Mouse (Mus musculus) hematopoietic stem cell, adult 5-6 weeks (primary cell): ENCODE data around the gene Pitpna. TPM values are rescaled to one million over a fixed set of nuclear protein-coding genes. Genes with fewer than 3 reads are reported as not detected.
"Not testable (repeated sequence)": the region's sequence is repeated elsewhere in the genome, so short reads cannot be mapped to it uniquely, and the experiment has no call there.

Source experiments
- ATAC-seq, 2 experiments: fragments of 125-278 bp in 1 of 2; replicated peaks in 1 of 2; 2 replicates each; pipeline ENCODE4 v1.8.0; 2016 to 2017; ENCODE audit warnings: inconsistent platforms in 2 of 2, mild to moderate bottlenecking in 2 of 2, moderate number of reproducible peaks in 2 of 2, low read depth in 1 of 2, moderate TSS enrichment in 1 of 2; ENCODE audit not compliant: low FRiP score in 2 of 2, poor library complexity in 2 of 2, severe bottlenecking in 2 of 2, insufficient read depth in 1 of 2, low TSS enrichment in 1 of 2
- total RNA-seq: library from RNA; stranded (forward); fragments of 172-1452, 232-1000 nt; gene quantifications from 2 replicates; pipeline ENCODE4 v1.2.3, GENCODE M21; 2017

The Pitpna gene
- 55.5 and 98.3 TPM in 2 replicates for total RNA-seq

DNA sequence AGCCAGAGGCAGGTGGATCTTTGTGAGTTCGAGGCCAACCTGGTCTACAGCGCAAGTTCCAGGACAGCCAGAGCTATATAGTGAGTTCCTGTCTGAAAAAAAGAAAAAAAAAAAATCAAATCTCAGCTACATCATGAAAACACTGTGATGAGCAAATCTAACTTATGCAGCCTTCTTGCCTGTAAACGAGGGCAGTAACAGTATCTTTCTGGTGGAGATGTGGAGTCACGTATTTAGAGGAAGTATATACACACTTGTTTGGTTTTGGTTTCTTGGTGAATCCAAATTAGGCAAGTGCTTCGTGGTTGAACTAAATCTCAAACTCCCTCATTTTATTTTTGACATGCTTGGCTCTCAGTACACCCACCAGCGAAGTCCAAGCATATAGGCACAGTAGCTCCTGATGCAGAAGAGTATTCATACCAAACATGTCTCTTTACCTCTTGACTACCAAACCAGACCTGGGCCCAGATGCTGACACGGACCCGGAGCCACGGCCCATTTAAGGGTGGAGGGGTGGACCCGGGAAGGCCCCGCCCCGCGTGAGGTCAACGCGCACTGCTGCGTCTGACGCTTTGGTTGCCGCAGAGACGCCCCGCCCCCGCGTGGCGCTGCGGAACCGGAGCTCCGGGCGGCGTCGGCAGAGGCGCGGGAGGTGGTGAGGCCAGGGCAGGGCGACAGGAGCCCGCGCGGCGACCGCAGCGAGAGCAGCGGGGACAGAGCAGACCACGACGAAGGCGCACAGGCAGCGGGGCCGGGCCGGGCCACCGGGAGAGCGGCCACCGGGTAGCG is at the start of gene Pitpna:
Gene Pitpna, plus strand, starts transcription at position 605 of the 792 bp plus-strand sequence.
- ATAC-seq: peak; percentile 89 to 93

DNA sequence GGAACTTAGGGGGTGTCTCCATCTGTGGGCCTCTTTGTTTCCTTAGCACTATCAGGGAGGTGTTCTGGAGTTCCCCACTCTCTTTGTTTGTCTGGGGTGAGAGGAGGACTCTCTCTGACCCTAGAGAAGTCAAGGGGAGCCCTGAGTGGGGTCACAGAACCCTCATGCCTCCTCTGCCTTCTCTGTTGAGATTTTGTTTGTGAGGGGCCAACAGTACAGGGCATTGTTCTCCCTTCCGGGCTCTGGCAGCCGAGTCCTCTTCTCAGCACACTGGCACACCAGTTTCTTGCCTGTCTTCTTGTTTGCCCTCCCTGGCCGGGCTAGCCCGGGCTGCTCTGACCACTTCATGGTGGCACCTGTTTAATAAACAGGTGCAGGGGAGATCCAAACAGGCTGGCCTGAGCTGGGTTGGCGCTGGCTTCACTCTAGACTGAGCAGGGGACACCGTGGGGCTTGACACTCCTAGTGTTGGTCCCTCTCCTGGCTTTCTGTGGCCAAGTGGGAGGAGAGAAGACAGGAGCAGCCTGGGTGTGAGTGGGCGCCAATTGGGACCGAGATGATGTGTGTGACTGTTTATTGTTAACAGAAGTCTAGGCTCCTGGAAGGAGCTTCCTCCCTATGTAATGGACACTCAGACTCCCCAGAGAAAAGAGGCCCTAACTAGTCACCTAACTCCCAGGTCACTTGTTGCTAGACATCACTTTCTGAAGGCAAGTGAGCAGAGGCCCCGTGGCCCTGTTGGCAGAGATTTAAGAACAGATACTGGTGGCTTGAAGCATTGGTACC is 49.5 kb upstream of the Pitpna start:
- ATAC-seq: no peak

DNA sequence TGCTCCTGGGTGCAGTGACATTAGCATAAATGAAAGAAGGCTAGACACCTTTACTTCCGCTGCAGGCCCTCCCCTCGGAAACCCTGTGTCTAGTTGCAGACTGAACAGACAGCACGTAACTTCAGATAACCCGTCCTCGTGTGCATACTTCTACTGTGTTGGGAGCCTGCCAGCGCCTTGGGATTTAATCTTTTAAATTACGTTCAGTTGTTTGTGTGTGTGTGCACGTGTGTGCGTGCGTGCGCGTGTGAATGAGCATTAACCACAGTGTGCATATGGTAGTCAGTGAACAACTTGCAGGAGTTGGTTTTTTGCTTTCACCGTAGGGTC is 49.0 kb upstream of the Pitpna start:
- ATAC-seq: no peak

DNA sequence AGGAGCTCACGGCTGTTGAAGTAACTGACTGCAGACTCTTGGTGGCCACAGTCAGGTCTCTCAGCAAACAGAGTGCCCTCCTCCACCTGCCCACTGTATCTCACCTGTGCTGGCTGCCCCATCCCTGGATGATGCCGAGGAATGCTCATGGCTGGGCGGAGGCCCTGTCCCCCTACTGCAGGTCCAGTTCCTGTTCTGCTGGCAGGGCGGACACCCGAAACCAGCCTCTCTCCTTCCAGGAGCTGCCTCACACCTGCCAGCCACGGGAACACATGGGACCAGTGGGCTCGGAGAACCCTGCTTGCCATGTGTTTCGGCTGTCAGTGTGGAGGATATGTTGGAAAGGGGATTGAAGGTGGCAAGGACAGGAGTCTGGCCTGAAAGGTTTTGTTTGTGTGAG is 47.7 kb upstream of the Pitpna start:
- no peak for ATAC-seq

DNA sequence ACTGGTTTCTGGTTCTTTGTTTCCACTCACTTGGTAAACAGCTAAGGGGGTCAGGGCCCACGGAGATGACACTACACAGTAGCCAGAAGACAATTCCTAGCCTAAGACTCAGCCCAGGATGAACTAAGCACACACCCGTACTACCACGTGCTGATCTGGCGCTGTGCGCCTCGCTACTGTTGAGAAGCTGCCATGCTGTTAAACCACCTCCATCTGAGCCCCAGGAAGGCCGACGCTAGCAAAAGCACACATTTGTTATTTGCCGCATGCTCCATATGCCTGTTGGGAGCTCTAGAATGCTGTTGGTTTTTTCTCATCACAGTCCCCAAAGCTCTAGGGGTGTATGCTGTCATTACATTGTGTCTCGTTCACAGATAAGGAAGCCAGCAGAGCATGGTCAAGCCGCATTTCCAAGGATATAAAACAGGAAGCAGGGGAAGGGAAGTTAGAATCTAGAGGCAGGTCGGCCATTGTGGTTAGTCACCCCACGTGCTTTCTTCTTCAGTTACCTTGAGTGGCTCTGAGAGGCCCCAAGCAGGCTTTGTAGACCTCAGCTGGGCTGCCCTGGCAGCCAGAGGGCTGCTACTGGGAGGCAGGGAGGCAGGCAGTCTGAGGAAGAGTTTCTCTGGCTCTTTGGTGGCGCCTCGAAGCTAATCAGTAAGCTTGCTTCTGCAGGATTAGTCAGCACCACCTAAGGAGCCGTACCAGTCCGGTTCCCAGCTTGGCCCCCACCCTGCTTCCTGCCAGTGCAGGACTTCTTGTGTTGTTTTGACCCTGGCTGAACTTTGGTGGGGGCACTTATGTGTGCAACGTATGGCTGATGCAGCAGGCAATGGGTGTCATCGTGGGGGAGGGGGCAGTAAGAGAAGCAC is 47.0 kb upstream of the Pitpna start:
- ATAC-seq: peak; percentile 76 to 84

DNA sequence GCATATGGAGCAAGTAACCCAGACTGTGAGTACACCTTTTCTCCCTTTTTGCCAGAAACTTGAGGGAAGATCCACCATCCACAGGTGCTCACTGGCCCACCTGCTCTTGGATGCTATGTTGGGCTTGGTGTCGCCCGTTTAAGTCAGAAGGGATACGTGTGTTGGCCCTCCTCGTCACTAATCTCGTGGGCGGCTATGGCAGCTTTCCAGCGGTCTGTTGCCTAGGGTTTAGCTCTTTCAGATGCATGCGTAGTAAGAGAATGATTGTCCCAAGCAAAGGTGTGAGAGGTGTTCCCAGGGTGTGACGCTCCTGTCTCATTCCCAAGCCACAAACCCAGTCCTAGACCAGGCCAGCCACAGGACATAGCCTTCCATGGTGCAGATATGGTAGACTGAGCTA is 43.2 kb upstream of the Pitpna start:
- no peak for ATAC-seq

DNA sequence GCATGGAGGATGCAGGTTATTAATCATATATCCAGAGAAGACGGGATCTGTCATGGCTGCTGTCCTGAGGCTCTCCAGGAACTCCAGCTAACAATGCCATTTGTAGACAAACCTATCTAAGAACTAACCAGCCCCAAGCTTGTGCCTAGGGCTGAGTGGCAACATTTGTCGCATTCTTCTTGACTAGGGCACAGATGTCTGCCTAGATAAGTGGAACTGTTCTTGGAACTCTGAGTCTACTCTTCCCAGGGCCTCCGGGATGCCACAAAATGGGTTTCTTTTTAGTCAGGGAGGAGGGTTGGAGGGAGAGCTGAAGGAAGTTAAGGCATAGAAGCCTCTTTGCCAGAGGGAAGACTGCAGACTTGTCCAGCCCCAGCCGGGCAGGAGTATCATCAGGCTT is 41.8 kb upstream of the Pitpna start:
- no peak for ATAC-seq

DNA sequence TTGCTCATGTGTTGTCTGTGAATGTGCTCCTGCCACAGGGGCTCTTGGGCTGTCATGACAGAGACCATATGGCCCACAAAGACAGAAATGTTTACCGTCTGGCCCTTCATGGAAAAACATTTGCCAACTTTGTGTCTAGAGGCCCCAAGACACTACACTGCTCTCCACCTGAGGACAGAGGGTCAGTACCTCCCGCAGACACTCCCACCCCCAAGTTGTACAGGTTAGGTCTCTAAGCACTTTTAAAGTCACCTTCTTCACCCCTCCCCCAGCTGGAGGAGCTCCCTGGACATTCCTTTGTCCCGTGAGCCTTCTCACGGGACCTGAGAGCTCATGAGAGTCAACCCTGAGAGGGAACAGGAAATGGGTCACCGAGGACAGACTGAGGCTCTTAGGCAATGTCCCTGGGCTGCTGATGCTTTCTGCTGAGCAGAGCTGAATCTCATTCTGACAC is 38.2 kb upstream of the Pitpna start:
- no peak; a peak in 1 of 4 replicates for ATAC-seq

DNA sequence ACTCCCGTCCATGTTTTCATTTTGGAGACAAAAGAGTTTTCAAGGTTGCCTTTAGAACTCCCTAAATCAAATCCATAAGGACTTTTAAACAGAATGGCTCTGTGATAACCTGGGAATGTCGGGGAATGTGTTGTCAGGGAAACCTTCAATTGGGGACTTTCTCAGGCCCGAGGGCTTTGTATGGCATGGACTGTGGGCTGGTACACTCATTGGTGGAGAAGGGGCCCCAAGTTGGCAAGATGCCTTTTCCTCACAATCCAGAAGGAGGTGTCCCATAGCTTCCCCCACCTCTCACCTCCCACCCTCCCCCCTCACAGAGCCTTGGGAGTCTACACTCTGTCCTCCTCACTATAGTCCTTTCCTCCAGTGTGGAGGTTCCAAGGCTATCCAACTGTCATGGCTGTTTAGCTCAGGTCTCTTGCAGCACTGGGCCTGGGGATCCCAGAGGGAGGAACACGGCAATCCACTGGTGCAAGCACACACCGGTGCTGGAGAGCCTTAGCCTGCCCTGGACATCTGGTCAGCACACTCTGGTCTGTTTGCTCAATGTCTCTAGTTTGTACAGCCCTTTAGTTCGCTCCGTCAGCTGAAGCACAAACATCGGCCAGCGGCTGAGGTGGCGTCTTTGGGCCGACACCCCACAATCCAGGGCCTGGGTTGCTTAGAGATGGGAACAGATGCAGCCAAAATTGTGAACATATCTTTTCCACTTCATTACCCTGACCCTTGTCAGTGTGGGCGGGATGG is 37.5 kb upstream of the Pitpna start:
- ATAC-seq: no peak

DNA sequence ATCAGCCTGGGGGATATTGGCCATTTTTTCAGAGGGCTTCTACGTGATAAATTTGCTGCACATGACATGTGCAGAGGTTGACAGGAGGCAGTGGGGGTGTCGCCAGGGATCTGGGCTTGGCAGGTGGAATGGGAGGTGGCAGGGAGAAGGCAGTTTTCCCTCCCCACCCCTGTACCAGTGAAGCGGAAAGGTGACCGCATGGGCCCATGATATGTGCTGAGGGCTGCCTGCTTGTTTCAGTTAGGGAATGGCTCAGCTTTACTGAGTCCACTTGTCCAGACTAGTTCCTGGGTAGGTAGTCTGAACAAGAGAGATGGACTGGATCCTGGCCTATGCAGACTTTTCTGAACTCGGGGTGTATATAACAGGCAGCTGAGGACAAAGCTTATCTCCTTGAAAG is 36.6 kb upstream of the Pitpna start:
- no peak for ATAC-seq

DNA sequence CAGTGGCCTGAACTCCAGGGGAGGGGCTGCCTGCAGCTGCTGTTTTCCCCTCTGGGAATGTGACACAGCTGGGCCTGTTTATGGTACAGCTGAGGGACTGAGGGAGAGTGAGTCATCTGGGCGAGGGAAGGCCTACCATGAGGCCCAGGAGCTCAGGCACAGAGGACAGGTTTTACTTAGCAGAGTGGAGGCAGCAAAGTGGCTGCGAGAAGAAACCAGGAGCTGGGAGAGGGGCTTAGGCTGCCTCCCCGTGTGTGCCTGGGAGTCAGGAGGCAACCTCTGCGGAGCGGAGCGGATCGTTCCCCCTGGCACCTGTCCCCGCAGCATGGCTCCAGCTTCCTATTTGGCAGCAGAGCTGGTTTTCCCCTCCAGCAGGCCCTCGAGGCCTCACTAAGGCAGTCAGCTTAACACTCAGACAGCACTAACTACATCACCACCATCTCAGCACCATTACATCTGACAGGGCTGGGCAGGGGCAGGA is 35.9 kb upstream of the Pitpna start:
- ATAC-seq: peak in 1 of 2 experiments; percentile 45; a peak in 2 of 4 replicates

DNA sequence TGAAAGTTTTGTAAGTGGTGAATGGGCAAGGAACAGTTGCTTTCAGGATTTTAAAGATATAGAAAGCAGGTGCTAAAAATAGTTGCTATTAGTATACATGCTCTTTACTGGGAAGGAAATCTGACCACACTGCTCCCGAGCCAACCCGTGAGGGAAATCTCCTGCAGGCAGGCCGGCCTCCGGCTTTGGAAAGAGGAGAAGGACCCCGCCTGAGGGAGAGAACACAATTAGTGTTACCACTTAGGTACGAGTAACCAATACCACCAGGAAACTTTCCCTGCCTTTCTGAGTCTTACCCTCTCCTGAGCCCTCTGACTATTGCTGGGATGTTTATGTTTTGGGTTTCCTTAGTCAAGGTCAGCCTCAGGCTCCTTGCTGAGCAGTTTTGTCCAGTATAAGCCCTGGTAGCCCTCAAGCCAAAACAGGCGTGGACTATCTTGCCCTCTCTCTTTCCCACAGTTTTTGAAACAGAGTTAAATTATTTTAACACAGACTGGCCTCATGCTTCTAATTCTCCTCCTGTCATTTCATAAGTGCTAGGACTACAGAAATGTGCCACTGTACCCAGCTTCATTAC is 34.9 kb upstream of the Pitpna start:
- no peak for ATAC-seq

DNA sequence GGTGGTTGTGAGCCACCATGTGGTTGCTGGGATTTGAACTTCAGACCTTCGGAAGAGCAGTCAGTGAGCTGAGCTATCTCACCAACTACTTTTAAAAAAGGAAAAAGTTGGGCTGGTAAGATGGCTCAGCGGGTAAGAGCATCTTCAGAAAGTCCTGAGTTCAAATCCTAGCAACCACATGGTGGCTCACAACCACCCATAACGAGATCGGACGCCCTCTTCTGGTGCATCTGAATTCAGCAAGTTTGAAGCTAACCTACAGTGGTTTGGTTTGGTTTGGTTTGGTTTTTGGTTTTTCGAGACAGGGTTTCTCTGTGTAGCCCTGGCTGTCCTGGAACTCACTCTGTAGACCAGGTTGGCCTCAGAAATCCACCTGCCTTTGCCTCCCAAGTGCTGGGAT is 31.9 kb upstream of the Pitpna start:
- ATAC-seq: not testable (repeated sequence)

DNA sequence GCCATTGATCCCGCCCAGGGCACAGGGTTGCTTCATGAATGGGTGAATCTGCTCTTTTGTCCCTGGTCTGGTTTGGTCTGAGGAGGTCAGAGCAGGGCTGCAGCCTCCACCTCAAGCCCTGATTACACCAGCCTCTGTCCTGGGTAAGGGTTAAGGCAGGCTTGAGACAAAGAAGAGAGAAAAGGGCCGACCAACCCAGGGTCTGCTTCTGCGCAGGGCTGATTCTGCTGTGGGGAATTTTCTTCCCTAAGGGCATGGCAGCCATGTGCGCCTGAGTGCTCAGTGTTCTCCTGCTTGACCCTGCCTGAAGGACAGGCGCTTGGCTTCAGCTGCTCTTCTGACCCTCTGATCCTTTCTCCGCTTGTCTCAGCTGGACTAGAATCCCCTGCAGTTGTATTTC is 30.8 kb upstream of the Pitpna start:
- no peak for ATAC-seq

DNA sequence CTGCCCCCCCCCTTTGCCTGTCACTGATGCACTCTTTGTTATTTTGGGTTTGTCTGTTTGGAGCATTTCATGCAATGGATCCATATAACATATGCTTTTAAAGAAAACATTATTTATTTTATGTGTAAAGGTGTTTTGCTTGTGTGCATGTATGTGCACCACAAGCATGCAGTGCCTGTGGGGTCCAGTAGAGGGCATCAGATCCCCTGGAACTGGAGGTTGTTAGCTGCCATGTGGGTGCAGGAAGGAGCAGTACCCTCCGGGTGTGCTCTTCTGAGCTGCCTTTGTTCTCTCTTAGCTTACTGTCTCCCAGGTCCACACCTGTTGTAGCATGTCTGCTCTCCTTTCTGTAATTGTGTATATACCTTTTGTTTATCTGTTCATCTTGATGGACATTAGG is 29.8 kb upstream of the Pitpna start:
- ATAC-seq: no peak

DNA sequence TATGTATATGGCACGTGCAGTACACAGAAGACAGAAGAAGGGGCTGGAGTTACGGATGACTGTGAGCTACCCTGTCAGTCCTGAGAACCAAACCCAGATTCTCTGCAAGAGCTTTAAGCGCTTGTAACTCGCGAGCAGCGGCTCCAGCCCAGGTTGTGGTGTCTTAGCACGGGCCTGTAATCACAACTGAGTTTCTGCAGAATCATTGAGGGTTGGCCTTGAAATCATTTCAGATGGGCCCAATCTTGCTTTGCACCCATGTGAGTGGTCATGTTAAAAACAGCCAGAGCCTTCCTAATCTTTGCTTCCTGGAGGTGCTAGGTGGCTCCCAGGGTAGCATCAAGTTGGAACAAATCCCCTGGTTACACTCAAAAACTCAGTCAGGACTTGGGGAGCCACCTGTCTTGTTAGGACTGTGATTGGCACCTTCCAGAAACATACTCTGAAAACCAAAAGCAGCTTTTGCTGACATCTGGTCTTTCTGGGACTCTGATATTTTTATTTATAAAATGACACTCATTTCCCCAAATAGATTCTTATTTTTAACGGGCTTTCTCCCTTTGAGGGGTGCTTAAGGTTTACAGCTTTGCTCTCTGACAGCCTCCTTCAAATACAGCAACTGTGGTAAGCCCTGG is 27.9 kb upstream of the Pitpna start:
- ATAC-seq: peak in 1 of 2 experiments; percentile 47; a peak in 1 of 4 replicates
